Mouse (Mus musculus): ENCODE results near the gene Spen. TPM values are rescaled to one million over a fixed set of nuclear protein-coding genes. Genes with fewer than 3 reads are reported as not detected.

Spen gene
- polyA plus RNA-seq, 1 experiment from 2014 or later = 10.1 TPM

GRCm38 (mm10) chr4:141444451-141445327 is 93.7 kb downstream of the Spen start, which contains the start of gene Zbtb17:
TSS of gene Zbtb17 (plus strand) at chr4:141444654.
- under 1% methylated on average over 59 of the region's 102 CpGs for WGBS
- H3K36me3 ChIP-seq (ENCODE audit: control insufficient read depth, insufficient read depth, low read length) = peaks cover 10% of the 10 kb centered on the region

GRCm38 (mm10) chr4:141443641-141444429 is 94.6 kb downstream of the Spen start:
- no peaks in the 10 kb centered on the region for H3K9me3 ChIP-seq (ENCODE audit: control insufficient read depth, low read length)
- peak overlapping the region; percentile 99 for H3K9ac ChIP-seq (ENCODE audit: low read depth, low read length)
- peaks cover 18% of the 10 kb centered on the region for H3K4me1 ChIP-seq (ENCODE audit: control insufficient read depth, insufficient read depth, low read depth, low read length)
- no peak for ATAC-seq
- WGBS = 49% methylated on average over 11 of the region's 11 CpGs
- H3K27ac ChIP-seq (ENCODE audit: low read depth, low read length) = no peak overlapping the region
- H3K4me3 ChIP-seq (ENCODE audit: low read length) = peak overlapping the region; percentile 98
- H3K27me3 ChIP-seq (replicated peaks; ENCODE audit: control insufficient read depth, insufficient read depth, low read length) = no peaks in the 10 kb centered on the region
- H3K4me2 ChIP-seq (ENCODE audit: low read length) = peak overlapping the region; percentile 74
- peaks cover 5% of the 10 kb centered on the region for H3K36me3 ChIP-seq (ENCODE audit: control insufficient read depth, insufficient read depth, low read length)

More at GRCm38 (mm10) chr4:141444451-141445327, 93.7 kb downstream of the Spen start, which contains the start of gene Zbtb17:
- Histone ChIP-seq H3K27me3 (replicated peaks; ENCODE audit: control insufficient read depth, insufficient read depth, low read length) (no peaks in the 10 kb centered on the region), H3K4me2 (ENCODE audit: low read length) (peak within 1 kb of the TSS; percentile 90), H3K4me1 (ENCODE audit: control insufficient read depth, insufficient read depth, low read depth, low read length) (peaks cover 18% of the 10 kb centered on the region), H3K4me3 (ENCODE audit: low read length) (peak within 1 kb of the TSS; percentile 98), H3K9me3 (ENCODE audit: control insufficient read depth, low read length) (no peaks in the 10 kb centered on the region), H3K9ac (ENCODE audit: low read depth, low read length) (peak within 1 kb of the TSS; percentile 99), H3K27ac (ENCODE audit: low read depth, low read length) (peak within 1 kb of the TSS; percentile 86)
- ATAC-seq = peak; percentile 94

- Histone ChIP-seq H3K4me2 (ENCODE audit: low read length) (no peak overlapping the region), H3K27ac (ENCODE audit: low read depth, low read length) (no peak overlapping the region), H3K27me3 (replicated peaks; ENCODE audit: control insufficient read depth, insufficient read depth, low read length) (no peaks in the 10 kb centered on the region), H3K9me3 (ENCODE audit: control insufficient read depth, low read length) (no peaks in the 10 kb centered on the region), H3K9ac (ENCODE audit: low read depth, low read length) (no peak overlapping the region), H3K4me1 (ENCODE audit: control insufficient read depth, insufficient read depth, low read depth, low read length) (peaks cover 12% of the 10 kb centered on the region), H3K4me3 (ENCODE audit: low read length) (no peak overlapping the region), H3K36me3 (ENCODE audit: control insufficient read depth, insufficient read depth, low read length) (no peaks in the 10 kb centered on the region)
- no peak for ATAC-seq
Measured at GRCm38 (mm10) chr4:141440877-141441276, 97.5 kb downstream of the Spen start.

- Histone ChIP-seq H3K9ac (ENCODE audit: low read depth, low read length) (no peak overlapping the region), H3K4me1 (ENCODE audit: control insufficient read depth, insufficient read depth, low read depth, low read length) (peaks cover 5% of the 10 kb centered on the region), H3K4me3 (ENCODE audit: low read length) (no peak overlapping the region), H3K9me3 (ENCODE audit: control insufficient read depth, low read length) (no peaks in the 10 kb centered on the region), H3K27ac (ENCODE audit: low read depth, low read length) (no peak overlapping the region), H3K36me3 (ENCODE audit: control insufficient read depth, insufficient read depth, low read length) (no peaks in the 10 kb centered on the region), H3K4me2 (ENCODE audit: low read length) (no peak overlapping the region), H3K27me3 (replicated peaks; ENCODE audit: control insufficient read depth, insufficient read depth, low read length) (no peaks in the 10 kb centered on the region)
- 86% methylated on average over 12 of the region's 12 CpGs for WGBS
- ATAC-seq = no peak
Measured at GRCm38 (mm10) chr4:141439083-141439803, 99.2 kb downstream of the Spen start.

GRCm38 (mm10) chr4:141435974-141436373 is 102.4 kb downstream of the Spen start, which contains the start of gene Srarp:
TSS of gene Srarp (minus strand) at chr4:141436105.
- peaks cover 2% of the 10 kb centered on the region; the same call in 1 of the 2 replicates for H3K4me1 ChIP-seq (ENCODE audit: control insufficient read depth, insufficient read depth, low read depth, low read length)
- H3K9me3 ChIP-seq (ENCODE audit: control insufficient read depth, low read length) = no peaks in the 10 kb centered on the region
- H3K36me3 ChIP-seq (ENCODE audit: control insufficient read depth, insufficient read depth, low read length) = no peaks in the 10 kb centered on the region
- ATAC-seq = no peak
- no peak within 1 kb of the TSS for H3K4me3 ChIP-seq (ENCODE audit: low read length)
- no peak within 1 kb of the TSS for H3K9ac ChIP-seq (ENCODE audit: low read depth, low read length)
- H3K27ac ChIP-seq (ENCODE audit: low read depth, low read length) = no peak within 1 kb of the TSS
- WGBS = 83% methylated on average over 1 of the region's 1 CpGs
- no peak within 1 kb of the TSS for H3K4me2 ChIP-seq (ENCODE audit: low read length)
- no peaks in the 10 kb centered on the region for H3K27me3 ChIP-seq (replicated peaks; ENCODE audit: control insufficient read depth, insufficient read depth, low read length)

- Histone ChIP-seq H3K27ac (ENCODE audit: low read depth, low read length) (no peak overlapping the region), H3K4me2 (ENCODE audit: low read length) (no peak overlapping the region), H3K4me1 (ENCODE audit: control insufficient read depth, insufficient read depth, low read depth, low read length) (peaks cover 2% of the 10 kb centered on the region; the same call in 1 of the 2 replicates), H3K9me3 (ENCODE audit: control insufficient read depth, low read length) (no peaks in the 10 kb centered on the region), H3K27me3 (replicated peaks; ENCODE audit: control insufficient read depth, insufficient read depth, low read length) (no peaks in the 10 kb centered on the region), H3K4me3 (ENCODE audit: low read length) (no peak overlapping the region), H3K36me3 (ENCODE audit: control insufficient read depth, insufficient read depth, low read length) (no peaks in the 10 kb centered on the region), H3K9ac (ENCODE audit: low read depth, low read length) (no peak overlapping the region)
- ATAC-seq = no peak
- whole genome bisulfite sequencing = 85% methylated on average over 18 of the region's 18 CpGs
Measured at GRCm38 (mm10) chr4:141433191-141433590, 105.2 kb downstream of the Spen start.

- Histone ChIP-seq H3K4me3 (ENCODE audit: low read length) (no peak overlapping the region), H3K4me1 (ENCODE audit: control insufficient read depth, insufficient read depth, low read depth, low read length) (peaks cover 2% of the 10 kb centered on the region; the same call in 1 of the 2 replicates), H3K36me3 (ENCODE audit: control insufficient read depth, insufficient read depth, low read length) (no peaks in the 10 kb centered on the region), H3K27ac (ENCODE audit: low read depth, low read length) (no peak overlapping the region), H3K9ac (ENCODE audit: low read depth, low read length) (no peak overlapping the region), H3K9me3 (ENCODE audit: control insufficient read depth, low read length) (no peaks in the 10 kb centered on the region), H3K4me2 (ENCODE audit: low read length) (no peak overlapping the region), H3K27me3 (replicated peaks; ENCODE audit: control insufficient read depth, insufficient read depth, low read length) (no peaks in the 10 kb centered on the region)
- 57% methylated on average over 14 of the region's 14 CpGs for WGBS
- no peak for ATAC-seq
Measured at GRCm38 (mm10) chr4:141432666-141433065, 105.7 kb downstream of the Spen start.

- Histone ChIP-seq H3K4me3 (ENCODE audit: low read length) (no peak overlapping the region), H3K27ac (ENCODE audit: low read depth, low read length) (no peak overlapping the region), H3K9ac (ENCODE audit: low read depth, low read length) (no peak overlapping the region), H3K4me2 (ENCODE audit: low read length) (no peak overlapping the region), H3K4me1 (ENCODE audit: control insufficient read depth, insufficient read depth, low read depth, low read length) (peaks cover 8% of the 10 kb centered on the region), H3K9me3 (ENCODE audit: control insufficient read depth, low read length) (no peaks in the 10 kb centered on the region), H3K27me3 (replicated peaks; ENCODE audit: control insufficient read depth, insufficient read depth, low read length) (no peaks in the 10 kb centered on the region), H3K36me3 (ENCODE audit: control insufficient read depth, insufficient read depth, low read length) (no peaks in the 10 kb centered on the region)
- ATAC-seq = no peak
- 44% methylated on average over 9 of the region's 9 CpGs for WGBS
Measured at GRCm38 (mm10) chr4:141430997-141431396, 107.4 kb downstream of the Spen start.

Data from hindbrain, embryonic 16.5 days (tissue).